In genomic region chr1:180641518-180642227, GRCm38 (mm10) we compare ENCODE assay signal across 9 mouse cellular contexts. TPM values are rescaled to one million over a fixed set of nuclear protein-coding genes. Genes with fewer than 3 reads are reported as not detected.
A peak's percentile ranks its signal among the peaks of the same experiment; 100 is the strongest.
DNase-seq lines count a peak whose midpoint lies in the region; ATAC-seq and TF ChIP-seq lines count a peak whose summit lies in the region.
"Had no signal": no experiment of that assay in that cellular context is flagged by ENCODE, and none has a peak within 500 bp of the region (broad histone marks: within the 10 kb centered on the region; RNA-seq: fewer than 3 reads in every experiment).

No protein-coding gene starts in this region.

- peak overlapping the region; percentile 87 for H3K4me2 ChIP-seq in forebrain, postnatal 0 days (ENCODE audit: low read depth)
- peak overlapping the region; percentile 86 for H3K4me2 ChIP-seq in midbrain, embryonic 14.5 days (ENCODE audit: low read length)

- H3K27me3 ChIP-seq in forebrain, postnatal 0 days (ENCODE audit: insufficient read depth, low read length), result no peaks in the 10 kb centered on the region
- H3K27me3 ChIP-seq in limb, embryonic 10.5 days (ENCODE audit: low read depth, poor library complexity, severe bottlenecking), result no peaks in the 10 kb centered on the region
- H3K27me3 ChIP-seq in midbrain, embryonic 14.5 days (ENCODE audit: control insufficient read depth, insufficient read depth, low read length), result no peaks in the 10 kb centered on the region

- peak; percentile 24 to 27 for DNase-seq in right cerebral cortex, postnatal 10 days (ENCODE audit: low spot score in 2 of 2)
- no peak for DNase-seq in right cerebral cortex, postnatal 25 days
- DNase-seq in cerebellum, adult 11 months, result peak; percentile 22
- DNase-seq in forebrain, postnatal 0 days, result no peak
- peak; percentile 77 for DNase-seq in limb, embryonic 10.5 days (ENCODE audit: low spot score)
- peak; percentile 57 for DNase-seq in midbrain, embryonic 14.5 days
- no peak for DNase-seq in thymus, postnatal 25 days
- DNase-seq in right cerebral cortex, adult 18-20 months, result no peak

- H3K4me1 ChIP-seq in forebrain, postnatal 0 days (ENCODE audit: insufficient read depth), result peaks cover 6% of the 10 kb centered on the region; the same call in 1 of the 2 replicates
- H3K4me1 ChIP-seq in limb, embryonic 10.5 days, result peaks cover 39% of the 10 kb centered on the region
- peaks cover 8% of the 10 kb centered on the region for H3K4me1 ChIP-seq in midbrain, embryonic 14.5 days (ENCODE audit: control insufficient read depth, insufficient read depth, low read length)

- no peak for TF ChIP-seq CTCF in forebrain, postnatal 0 days (IDR thresholded peaks at IDR 0.05; ENCODE audit: low read depth)

- H3K9ac ChIP-seq in forebrain, postnatal 0 days, result peak overlapping the region; percentile 80
- peak overlapping the region; percentile 94 for H3K9ac ChIP-seq in midbrain, embryonic 14.5 days (replicated peaks; ENCODE audit: low read length)

- H3K4me3 ChIP-seq in forebrain, postnatal 0 days (ENCODE audit: low read depth, low read length), result peak overlapping the region; percentile 78
- H3K4me3 ChIP-seq in limb, embryonic 10.5 days, result peak overlapping the region; percentile 93
- H3K4me3 ChIP-seq in midbrain, embryonic 14.5 days (replicated peaks; ENCODE audit: low read depth, low read length), result peak overlapping the region; percentile 98

- ATAC-seq in forebrain, postnatal 0 days, result peak; percentile 57
- ATAC-seq in midbrain, embryonic 14.5 days (ENCODE audit: low FRiP score, low TSS enrichment), result peak; percentile 66

- H3K27ac ChIP-seq in forebrain, postnatal 0 days (ENCODE audit: low read depth, low read length), result peak overlapping the region; percentile 84
- peak overlapping the region; percentile 100 for H3K27ac ChIP-seq in limb, embryonic 10.5 days
- peak overlapping the region; percentile 90 for H3K27ac ChIP-seq in midbrain, embryonic 14.5 days (replicated peaks; ENCODE audit: low read depth, low read length)

- WGBS in forebrain, postnatal 0 days, result 4% methylated on average over 50 of the region's 50 CpGs
- 4% methylated on average over 50 of the region's 50 CpGs for WGBS in limb, embryonic 10.5 days
- 4% methylated on average over 50 of the region's 50 CpGs for WGBS in midbrain, embryonic 14.5 days

- no peaks in the 10 kb centered on the region for H3K9me3 ChIP-seq in forebrain, postnatal 0 days (ENCODE audit: low read length)
- H3K9me3 ChIP-seq in limb, embryonic 10.5 days (replicated peaks), result no peaks in the 10 kb centered on the region
- no peaks in the 10 kb centered on the region for H3K9me3 ChIP-seq in midbrain, embryonic 14.5 days (ENCODE audit: control insufficient read depth, low read length)

- H3K36me3 ChIP-seq in forebrain, postnatal 0 days (ENCODE audit: insufficient read depth), result no peaks in the 10 kb centered on the region
- H3K36me3 ChIP-seq in limb, embryonic 10.5 days, result peaks cover 29% of the 10 kb centered on the region
- no peaks in the 10 kb centered on the region for H3K36me3 ChIP-seq in midbrain, embryonic 14.5 days (ENCODE audit: control insufficient read depth, insufficient read depth, low read length)

RNA-seq across cellular contexts. Expression of gene Lin9, which starts 0.7 kb away (rescaled TPM):
- total RNA-seq in forebrain, postnatal 0 days (2014; rRNA removed), result 9.0 and 11.7 TPM in 2 replicates
- 3.6 and 4.2 TPM in 2 replicates for polyA plus RNA-seq in forebrain, postnatal 0 days (2015; fragmentation: Nextera tagmentation; extraction: Ambion mirVana)
- 18.3 and 24.9 TPM in 2 replicates for polyA plus RNA-seq in limb, embryonic 10.5 days (2016; fragmentation: Nextera tagmentation; extraction: Ambion mirVana)
- polyA plus RNA-seq in midbrain, embryonic 14.5 days (2014; fragmentation: Nextera tagmentation; extraction: Ambion mirVana), result 8.8 and 13.9 TPM in 2 replicates

RNA-seq across cellular contexts. Expression of gene Mixl1, which starts 55.2 kb away (rescaled TPM):
- total RNA-seq in forebrain, postnatal 0 days (2014; rRNA removed), result 0.67 TPM in 1 of 2 replicates, not detected in the other
- 0.10 and 0.38 TPM in 2 replicates for polyA plus RNA-seq in forebrain, postnatal 0 days (2015; fragmentation: Nextera tagmentation; extraction: Ambion mirVana)
- 0.09 and 0.28 TPM in 2 replicates for polyA plus RNA-seq in limb, embryonic 10.5 days (2016; fragmentation: Nextera tagmentation; extraction: Ambion mirVana)
- not detected in 2 replicates for polyA plus RNA-seq in midbrain, embryonic 14.5 days (2014; fragmentation: Nextera tagmentation; extraction: Ambion mirVana)
- total RNA-seq: gastrocnemius, postnatal 36 days had no signal

Comparison
In these comparisons a context has a peak if more than half of its experiments do, and no peak if none do; other contexts are left out.
1. DNase-seq: peak in right cerebral cortex, postnatal 10 days (2 of 2), cerebellum, adult 11 months (single experiment), limb, embryonic 10.5 days (single experiment) and midbrain, embryonic 14.5 days (single experiment); none in right cerebral cortex, postnatal 25 days (single experiment), forebrain, postnatal 0 days (single experiment), thymus, postnatal 25 days (single experiment) and right cerebral cortex, adult 18-20 months (single experiment).
2. Peak in every context shown above with its lines, with median percentiles within 50 percentile points of each other: H3K27ac ChIP-seq and H3K4me3 ChIP-seq.